Mouse (Mus musculus) intestine, embryonic 16.5 days (tissue): ENCODE results near the gene Tef. TPM values are rescaled to one million over a fixed set of nuclear protein-coding genes. Genes with fewer than 3 reads are reported as not detected.
A peak's percentile ranks its signal among the peaks of the same experiment; 100 is the strongest.

Source experiments
- ATAC-seq: fragments of 200-750 bp; cut with Nextera tagmentation; 2 replicates; pipeline ENCODE4 v1.8.0; 2017; ENCODE audit warnings: moderate TSS enrichment, moderate library complexity
- H3K27ac ChIP-seq: fragments of 300-500 bp; sonication (generic); 2 replicates; pipeline ENCODE4 v1.5.1; 2014; ENCODE audit warnings: mild to moderate bottlenecking, low read length
- H3K27me3 ChIP-seq: fragments of 300-500 bp; sonication (generic); replicated peaks from 2 replicates; pipeline ENCODE4 v1.6.1; 2014; ENCODE audit warnings: low read length, control low read depth, mixed read lengths; ENCODE audit not compliant: control insufficient read depth, insufficient read depth
- H3K36me3 ChIP-seq: fragments of 300-500 bp; sonication (generic); 2 replicates; pipeline ENCODE4 v1.6.1; 2014; ENCODE audit warnings: low read length, control low read depth; ENCODE audit not compliant: control insufficient read depth, insufficient read depth
- H3K4me1 ChIP-seq: fragments of 300-500 bp; sonication (generic); 2 replicates; pipeline ENCODE4 v1.6.1; 2014; ENCODE audit warnings: low read length, control low read depth, mixed read lengths; ENCODE audit not compliant: control insufficient read depth, insufficient read depth
- H3K4me2 ChIP-seq: fragments of 300-500 bp; sonication (generic); 2 replicates; pipeline ENCODE4 v1.6.1; 2014; ENCODE audit warnings: low read depth, low read length, control low read depth
- H3K4me3 ChIP-seq: fragments of 300-500 bp; sonication (generic); 2 replicates; pipeline ENCODE4 v1.5.1; 2014; ENCODE audit warnings: mild to moderate bottlenecking, low read length
- H3K9ac ChIP-seq: fragments of 300-500 bp; sonication (generic); 2 replicates; pipeline ENCODE4 v1.6.1; 2014; ENCODE audit warnings: low read depth, low read length
- H3K9me3 ChIP-seq: fragments of 300-500 bp; sonication (generic); 2 replicates; pipeline ENCODE4 v1.6.1; 2016; ENCODE audit warnings: low read length, control low read depth; ENCODE audit not compliant: control insufficient read depth
- WGBS: fragments of 180-500 bp; shearing (Covaris S2); extraction: QIAGEN DNeasy Blood & Tissue Kit; methylation state at CpG from one replicate; pipeline ENCODE4 v1.1.7; 2014; 5-methylcytosine and 5-hydroxymethylcytosine counted together
- polyA plus RNA-seq: library from polyadenylated mRNA; unstranded; fragments of >200 nt; fragmentation: Nextera tagmentation; extraction: Ambion mirVana; gene quantifications from 2 replicates; pipeline ENCODE4 v1.2.1, GENCODE M21; 2015

Gene Tef
- polyA plus RNA-seq, 1 experiment from 2014 or later = 12.5 TPM

- no peak overlapping the region for H3K9ac ChIP-seq
- H3K9me3 ChIP-seq = no peaks in the 10 kb centered on the region
- 77% methylated on average over 4 of the region's 4 CpGs for WGBS
- no peak overlapping the region for H3K4me3 ChIP-seq
- no peak overlapping the region for H3K27ac ChIP-seq
- no peak for ATAC-seq
- H3K36me3 ChIP-seq = no peaks in the 10 kb centered on the region
- H3K27me3 ChIP-seq = no peaks in the 10 kb centered on the region
- peaks cover 41% of the 10 kb centered on the region for H3K4me1 ChIP-seq
- no peak overlapping the region for H3K4me2 ChIP-seq
These were observed 4.6 kb downstream of the Tef start for GRCm38 (mm10) chr15:81806621-81807404.

GRCm38 (mm10) chr15:81808799-81809198, 6.6 kb downstream of the Tef start:
- H3K9ac ChIP-seq = no peak overlapping the region
- no peaks in the 10 kb centered on the region for H3K36me3 ChIP-seq
- no peaks in the 10 kb centered on the region for H3K9me3 ChIP-seq
- 75% methylated on average over 2 of the region's 2 CpGs for WGBS
- peaks cover 34% of the 10 kb centered on the region for H3K4me1 ChIP-seq
- H3K4me2 ChIP-seq = no peak overlapping the region
- ATAC-seq = no peak
- no peak overlapping the region for H3K4me3 ChIP-seq
- no peaks in the 10 kb centered on the region for H3K27me3 ChIP-seq
- H3K27ac ChIP-seq = no peak overlapping the region

- H3K27me3 ChIP-seq = no peaks in the 10 kb centered on the region
- 29% methylated on average over 1 of the region's 1 CpGs for WGBS
These were observed 7.3 kb downstream of the Tef start for GRCm38 (mm10) chr15:81809550-81809949.

GRCm38 (mm10) chr15:81810150-81810549, 7.9 kb downstream of the Tef start:
- H3K4me2 ChIP-seq = peak overlapping the region; percentile 77
- peaks cover under 1% of the 10 kb centered on the region; the same call in 1 of the 2 replicates for H3K36me3 ChIP-seq
- H3K4me3 ChIP-seq = peak overlapping the region; percentile 79
- H3K4me1 ChIP-seq = peaks cover 28% of the 10 kb centered on the region
- H3K9ac ChIP-seq = peak overlapping the region; percentile 71
- ATAC-seq = peak; percentile 47
- no peaks in the 10 kb centered on the region for H3K9me3 ChIP-seq
- H3K27me3 ChIP-seq = no peaks in the 10 kb centered on the region
- H3K27ac ChIP-seq = peak overlapping the region; percentile 94
- WGBS = 0% methylated on average over 10 of the region's 10 CpGs

More at GRCm38 (mm10) chr15:81809550-81809949, 7.3 kb downstream of the Tef start:
- Histone ChIP-seq H3K9me3 (no peaks in the 10 kb centered on the region), H3K9ac (peak overlapping the region; percentile 71), H3K4me2 (peak overlapping the region; percentile 77), H3K4me1 (peaks cover 28% of the 10 kb centered on the region), H3K36me3 (no peaks in the 10 kb centered on the region), H3K27ac (peak overlapping the region; percentile 94), H3K4me3 (peak overlapping the region; percentile 79)
- ATAC-seq = no peak

- Histone ChIP-seq H3K9me3 (no peaks in the 10 kb centered on the region), H3K27ac (peak overlapping the region; percentile 94), H3K9ac (peak overlapping the region; percentile 82), H3K4me2 (peak overlapping the region; percentile 77), H3K27me3 (no peaks in the 10 kb centered on the region), H3K4me3 (peak overlapping the region; percentile 79), H3K36me3 (peaks cover 6% of the 10 kb centered on the region; the same call in 1 of the 2 replicates), H3K4me1 (peaks cover 22% of the 10 kb centered on the region)
- peak; percentile 98 for ATAC-seq
- under 1% methylated on average over 83 of the region's 89 CpGs for WGBS
These were observed 8.7 kb downstream of the Tef start for GRCm38 (mm10) chr15:81810671-81811598.

GRCm38 (mm10) chr15:81811599-81811996, 9.4 kb downstream of the Tef start:
- H3K4me3 ChIP-seq = peak overlapping the region; percentile 79
- ATAC-seq = peak; percentile 27
- peak overlapping the region; percentile 74 for H3K27ac ChIP-seq
- peak overlapping the region; percentile 82 for H3K9ac ChIP-seq
- 1% methylated on average over 24 of the region's 26 CpGs for WGBS
- H3K36me3 ChIP-seq = peaks cover 6% of the 10 kb centered on the region; the same call in 1 of the 2 replicates
- no peaks in the 10 kb centered on the region for H3K27me3 ChIP-seq
- H3K4me2 ChIP-seq = peak overlapping the region; percentile 77
- no peaks in the 10 kb centered on the region for H3K9me3 ChIP-seq
- H3K4me1 ChIP-seq = peaks cover 20% of the 10 kb centered on the region

- Histone ChIP-seq H3K4me3 (peak overlapping the region; percentile 79), H3K9me3 (no peaks in the 10 kb centered on the region), H3K4me1 (peaks cover 20% of the 10 kb centered on the region), H3K4me2 (peak overlapping the region; percentile 77), H3K27ac (peak overlapping the region; percentile 52; the same call in 1 of the 2 replicates), H3K27me3 (no peaks in the 10 kb centered on the region), H3K36me3 (peaks cover 10% of the 10 kb centered on the region), H3K9ac (peak overlapping the region; percentile 82)
- WGBS = 49% methylated on average over 3 of the region's 3 CpGs
- ATAC-seq = no peak
These were observed 10.1 kb downstream of the Tef start for GRCm38 (mm10) chr15:81812287-81812686.

- Histone ChIP-seq H3K36me3 (peaks cover 10% of the 10 kb centered on the region), H3K4me1 (peaks cover 20% of the 10 kb centered on the region), H3K4me3 (no peak overlapping the region), H3K9me3 (no peaks in the 10 kb centered on the region), H3K27ac (no peak overlapping the region), H3K9ac (peak overlapping the region; percentile 82; the same call in 1 of the 2 replicates), H3K27me3 (no peaks in the 10 kb centered on the region), H3K4me2 (peak overlapping the region; percentile 77; the same call in 1 of the 2 replicates)
- ATAC-seq = no peak
- 64% methylated on average over 7 of the region's 7 CpGs for WGBS
These were observed 10.7 kb downstream of the Tef start for GRCm38 (mm10) chr15:81812696-81813631.
